Mouse (Mus musculus) hindbrain, embryonic 13.5 days (tissue): ENCODE measurements around the gene Cdt1. TPM values are rescaled to one million over a fixed set of nuclear protein-coding genes. Genes with fewer than 3 reads are reported as not detected.
A peak's percentile ranks its signal among the peaks of the same experiment; 100 is the strongest.

Experiments
- ATAC-seq: fragments of 200-750 bp; cut with Nextera tagmentation; 2 replicates; pipeline ENCODE4 v1.8.0; 2017; ENCODE audit warnings: moderate TSS enrichment; ENCODE audit not compliant: low FRiP score
- H3K27ac ChIP-seq: fragments of 300-500 bp; sonication (generic); 2 replicates; pipeline ENCODE4 v1.5.1; 2015; ENCODE audit warnings: inconsistent platforms, mild to moderate bottlenecking, moderate library complexity
- H3K27me3 ChIP-seq: fragments of 300-500 bp; sonication (generic); 2 replicates; pipeline ENCODE4 v1.6.1; 2015; ENCODE audit warnings: mild to moderate bottlenecking, inconsistent platforms
- H3K36me3 ChIP-seq: fragments of 300-500 bp; sonication (generic); 2 replicates; pipeline ENCODE4 v1.6.1; 2015; ENCODE audit warnings: mild to moderate bottlenecking, inconsistent platforms
- H3K4me1 ChIP-seq: fragments of 300-500 bp; sonication (generic); replicated peaks from 2 replicates; pipeline ENCODE4 v1.6.1; 2015; ENCODE audit warnings: inconsistent platforms
- H3K4me2 ChIP-seq: fragments of 300-500 bp; sonication (generic); 2 replicates; pipeline ENCODE4 v1.6.1; 2015; ENCODE audit warnings: inconsistent platforms, mild to moderate bottlenecking, moderate library complexity
- H3K4me3 ChIP-seq: fragments of 300-500 bp; sonication (generic); 2 replicates; pipeline ENCODE4 v1.5.1; 2015; ENCODE audit warnings: mild to moderate bottlenecking, inconsistent platforms
- H3K9ac ChIP-seq: fragments of 300-500 bp; sonication (generic); 2 replicates; pipeline ENCODE4 v1.6.1; 2015; ENCODE audit warnings: mild to moderate bottlenecking, inconsistent platforms
- H3K9me3 ChIP-seq: fragments of 300-500 bp; sonication (generic); 2 replicates; pipeline ENCODE4 v1.6.1; 2016; ENCODE audit warnings: inconsistent platforms
- WGBS: fragments of 180-500 bp; shearing (Covaris S2); methylation state at CpG from one replicate; pipeline ENCODE4 v1.1.7; 2015; 5-methylcytosine and 5-hydroxymethylcytosine counted together
- polyA plus RNA-seq: library from polyadenylated mRNA; unstranded; fragments of >200 nt; fragmentation: Nextera tagmentation; extraction: Ambion mirVana; gene quantifications from 2 replicates; pipeline ENCODE4 v1.2.1, GENCODE M21; 2015

The Cdt1 gene
- polyA plus RNA-seq, 1 experiment from 2014 or later: 9.9 TPM

- Histone ChIP-seq H3K27me3 (peaks cover 51% of the 10 kb centered on the region), H3K9me3 (no peaks in the 10 kb centered on the region), H3K4me2 (peak within 1 kb of the TSS; percentile 87), H3K9ac (peak within 1 kb of the TSS; percentile 76), H3K27ac (no peak within 1 kb of the TSS), H3K4me1 (peaks cover 21% of the 10 kb centered on the region), H3K36me3 (no peaks in the 10 kb centered on the region), H3K4me3 (peak within 1 kb of the TSS; percentile 52)
- peak; percentile 71 for ATAC-seq
- WGBS: 12% methylated on average over 56 of the region's 56 CpGs
Measured at GRCm38 (mm10) chr8:122551265-122552051, 16.4 kb upstream of the Cdt1 start, which contains the start of gene Piezo1. Gene Piezo1 (minus strand): TSS chr8:122551329.

DNA sequence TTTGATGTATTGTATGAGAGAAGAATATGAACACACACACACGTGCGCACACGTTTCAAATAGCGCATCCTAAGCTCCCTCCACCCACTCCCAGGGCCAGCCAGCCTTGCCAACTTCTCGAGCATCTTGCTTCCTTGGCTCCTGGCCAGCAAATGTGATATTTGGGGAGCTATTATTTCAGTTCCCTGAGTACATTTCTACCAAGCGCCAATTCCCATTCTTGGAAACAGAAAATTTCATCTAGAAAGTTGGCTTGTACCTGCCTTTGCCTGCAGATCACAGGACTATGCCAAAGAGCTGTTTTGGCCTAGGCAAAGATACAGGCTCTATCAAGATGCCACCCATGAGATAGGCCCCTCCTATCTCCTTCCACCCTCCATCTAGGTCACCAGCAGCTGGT is 13.0 kb upstream of the Cdt1 start:
- no peak overlapping the region for H3K9ac ChIP-seq
- H3K4me2 ChIP-seq: no peak overlapping the region
- no peaks in the 10 kb centered on the region for H3K9me3 ChIP-seq
- no peak overlapping the region for H3K4me3 ChIP-seq
- 91% methylated on average over 6 of the region's 6 CpGs for WGBS
- H3K27me3 ChIP-seq: peaks cover 29% of the 10 kb centered on the region
- peaks cover 20% of the 10 kb centered on the region for H3K4me1 ChIP-seq
- ATAC-seq: no peak
- H3K27ac ChIP-seq: no peak overlapping the region
- no peaks in the 10 kb centered on the region for H3K36me3 ChIP-seq

DNA sequence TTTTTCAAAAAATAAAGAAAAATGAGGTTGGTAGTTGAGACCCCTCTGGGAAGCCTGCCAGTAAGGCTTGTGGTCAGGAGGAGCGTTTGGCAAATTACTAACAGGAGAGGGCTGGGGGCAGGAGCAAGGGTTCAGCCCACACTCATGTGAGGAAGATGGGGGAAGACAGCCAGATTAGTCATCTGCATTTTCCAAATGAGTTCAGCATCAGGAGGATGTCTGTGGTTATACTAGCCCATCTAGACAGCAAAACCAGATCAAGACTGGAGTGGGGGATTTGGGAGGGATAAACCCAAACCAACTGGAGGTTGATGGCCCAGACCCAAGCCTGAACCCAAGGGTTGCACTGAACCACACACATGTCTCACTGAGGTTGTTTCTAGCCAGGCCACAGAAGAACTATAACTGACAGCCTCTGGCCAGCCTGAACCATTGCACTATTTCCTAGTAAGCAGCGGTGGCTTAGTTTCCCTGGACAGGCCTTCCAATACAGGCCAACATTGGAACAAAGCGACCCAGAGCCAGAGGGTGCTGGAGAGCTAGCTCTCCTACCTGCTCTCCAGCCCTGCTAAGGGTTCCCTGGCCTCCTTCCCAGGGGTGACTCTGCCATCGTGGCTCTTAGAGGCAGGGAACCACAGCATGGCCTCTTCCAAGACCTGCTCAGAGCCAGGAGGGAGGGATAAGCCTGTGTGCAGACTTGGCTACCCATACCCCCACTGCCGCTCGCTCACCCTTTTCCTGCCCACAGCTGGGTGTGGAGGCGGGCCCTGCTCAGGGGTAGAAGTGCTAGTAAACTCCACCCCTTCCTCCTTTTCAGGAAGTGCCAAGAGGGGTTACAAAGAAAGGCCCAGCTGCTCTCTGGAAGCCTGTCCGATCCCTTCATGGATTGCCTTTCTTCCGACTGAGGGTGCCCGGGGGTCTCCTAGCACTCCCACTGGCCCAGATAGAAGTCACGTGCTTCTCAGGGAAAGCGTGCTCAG is 11.5 kb upstream of the Cdt1 start:
- Histone ChIP-seq H3K9me3 (no peaks in the 10 kb centered on the region), H3K36me3 (no peaks in the 10 kb centered on the region), H3K9ac (no peak overlapping the region), H3K4me2 (no peak overlapping the region), H3K27ac (0 out of 2 replicates have a peak overlapping the region, but pooled peaks have one; percentile 14), H3K4me3 (no peak overlapping the region), H3K27me3 (peaks cover 13% of the 10 kb centered on the region), H3K4me1 (peaks cover 7% of the 10 kb centered on the region)
- ATAC-seq: no peak
- 65% methylated on average over 12 of the region's 12 CpGs for WGBS

DNA sequence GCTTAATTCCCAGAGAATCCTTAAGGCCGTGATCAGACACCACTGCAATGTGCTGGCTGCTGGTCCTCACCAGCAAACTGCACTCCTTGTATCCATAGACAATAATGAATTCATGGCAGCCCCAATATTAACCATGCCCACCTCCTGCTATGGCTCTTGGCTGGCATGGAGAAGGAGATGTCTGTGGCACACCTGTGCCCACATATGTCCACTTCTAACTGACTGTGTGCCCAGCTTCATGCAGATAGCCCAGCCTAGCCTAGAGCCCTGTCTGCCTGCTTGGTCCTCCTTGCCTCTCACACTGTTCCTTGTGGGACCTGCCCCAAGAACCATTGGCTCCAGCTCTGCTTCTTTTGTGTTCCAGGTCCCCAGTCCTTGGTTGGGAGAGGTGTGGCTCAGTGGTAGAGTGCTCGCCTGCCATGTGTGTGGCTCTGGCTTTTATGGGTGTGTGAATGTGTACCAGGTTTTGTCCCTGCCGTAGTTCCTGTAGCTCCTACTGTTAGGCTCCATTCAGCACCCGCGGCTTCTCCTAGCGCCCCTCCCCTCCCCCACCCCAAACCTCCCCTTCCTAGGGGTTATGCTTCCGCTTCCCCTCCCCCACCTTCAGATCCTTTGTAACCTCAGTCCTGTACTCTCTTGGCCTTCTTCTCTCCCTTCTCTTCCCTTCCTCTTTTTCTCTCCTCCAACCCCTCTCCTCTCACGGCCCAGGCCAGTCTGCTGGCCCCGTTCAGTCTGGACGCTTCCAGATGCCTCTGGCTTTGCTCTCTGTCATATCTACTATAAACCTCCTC is 10.4 kb upstream of the Cdt1 start:
- 0 out of 2 replicates have a peak, but pooled peaks cover 3% of the 10 kb centered on the region for H3K27me3 ChIP-seq
- no peaks in the 10 kb centered on the region for H3K36me3 ChIP-seq
- H3K4me2 ChIP-seq: no peak overlapping the region
- no peak overlapping the region for H3K27ac ChIP-seq
- H3K4me3 ChIP-seq: no peak overlapping the region
- no peak overlapping the region for H3K9ac ChIP-seq
- WGBS: 46% methylated on average over 10 of the region's 10 CpGs
- no peak for ATAC-seq
- H3K9me3 ChIP-seq: no peaks in the 10 kb centered on the region
- 0 out of 2 replicates have a peak, but pooled peaks cover 4% of the 10 kb centered on the region for H3K4me1 ChIP-seq

GRCm38 (mm10) chr8:122558671-122559349 is 9.0 kb upstream of the Cdt1 start:
- Histone ChIP-seq H3K36me3 (no peaks in the 10 kb centered on the region), H3K27me3 (no peaks in the 10 kb centered on the region), H3K4me2 (no peak overlapping the region), H3K4me1 (0 out of 2 replicates have a peak, but pooled peaks cover 4% of the 10 kb centered on the region), H3K9ac (no peak overlapping the region), H3K4me3 (no peak overlapping the region), H3K27ac (no peak overlapping the region), H3K9me3 (no peaks in the 10 kb centered on the region)
- 14% methylated on average over 12 of the region's 12 CpGs for WGBS
- no peak for ATAC-seq

DNA sequence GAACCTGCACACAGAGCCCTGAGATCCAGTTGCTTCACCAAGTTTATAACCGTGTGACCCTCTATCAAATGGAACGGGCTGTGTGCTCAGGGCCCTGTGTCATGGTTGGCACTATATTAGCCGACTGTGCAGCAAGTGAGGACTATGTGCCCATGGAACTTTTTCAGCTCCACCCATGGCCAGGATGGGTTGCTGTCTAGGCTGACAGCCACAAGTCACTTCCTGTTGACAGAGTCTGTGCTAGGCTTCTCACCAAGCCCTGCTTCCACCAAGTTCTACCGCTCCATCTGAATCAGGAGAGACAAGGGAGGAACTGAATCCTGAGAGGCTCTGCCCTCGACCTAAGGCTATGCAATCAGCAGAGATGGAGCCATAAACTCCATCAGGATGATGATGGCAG is 6.6 kb upstream of the Cdt1 start:
- no peaks in the 10 kb centered on the region for H3K9me3 ChIP-seq
- 89% methylated on average over 5 of the region's 5 CpGs for WGBS
- no peak overlapping the region for H3K4me3 ChIP-seq
- peaks cover 6% of the 10 kb centered on the region for H3K4me1 ChIP-seq
- H3K36me3 ChIP-seq: no peaks in the 10 kb centered on the region
- H3K9ac ChIP-seq: no peak overlapping the region
- H3K27ac ChIP-seq: no peak overlapping the region
- ATAC-seq: no peak
- H3K4me2 ChIP-seq: no peak overlapping the region
- H3K27me3 ChIP-seq: no peaks in the 10 kb centered on the region

GRCm38 (mm10) chr8:122564363-122565352 is 3.2 kb upstream of the Cdt1 start:
- no peak for ATAC-seq
- Histone ChIP-seq H3K36me3 (no peaks in the 10 kb centered on the region), H3K27me3 (no peaks in the 10 kb centered on the region), H3K4me1 (peaks cover 28% of the 10 kb centered on the region), H3K4me3 (no peak overlapping the region), H3K27ac (no peak overlapping the region), H3K4me2 (no peak overlapping the region), H3K9ac (no peak overlapping the region), H3K9me3 (no peaks in the 10 kb centered on the region)
- 87% methylated on average over 25 of the region's 25 CpGs for WGBS

GRCm38 (mm10) chr8:122566766-122567165 is 1.0 kb upstream of the Cdt1 start:
- Histone ChIP-seq H3K36me3 (peaks cover 20% of the 10 kb centered on the region), H3K4me1 (peaks cover 28% of the 10 kb centered on the region), H3K27ac (peak overlapping the region; percentile 92), H3K27me3 (no peaks in the 10 kb centered on the region), H3K9ac (peak overlapping the region; percentile 85), H3K4me3 (peak overlapping the region; percentile 75), H3K9me3 (no peaks in the 10 kb centered on the region), H3K4me2 (peak overlapping the region; percentile 95)
- 39% methylated on average over 6 of the region's 6 CpGs for WGBS
- ATAC-seq: no peak

GRCm38 (mm10) chr8:122568109-122568504 is 292 bp downstream of the Cdt1 start:
- 0% methylated on average over 34 of the region's 34 CpGs for WGBS
- H3K9ac ChIP-seq: peak overlapping the region; percentile 85
- peak; percentile 62 for ATAC-seq
- peaks cover 30% of the 10 kb centered on the region for H3K36me3 ChIP-seq
- peaks cover 28% of the 10 kb centered on the region for H3K4me1 ChIP-seq
- H3K27me3 ChIP-seq: no peaks in the 10 kb centered on the region
- H3K9me3 ChIP-seq: no peaks in the 10 kb centered on the region
- H3K4me2 ChIP-seq: peak overlapping the region; percentile 95
- peak overlapping the region; percentile 75 for H3K4me3 ChIP-seq
- peak overlapping the region; percentile 74 for H3K27ac ChIP-seq

- Histone ChIP-seq H3K27ac (no peak overlapping the region), H3K4me1 (peaks cover 28% of the 10 kb centered on the region), H3K27me3 (no peaks in the 10 kb centered on the region), H3K4me3 (peak overlapping the region; percentile 75), H3K4me2 (peak overlapping the region; percentile 95), H3K9ac (peak overlapping the region; percentile 59), H3K9me3 (no peaks in the 10 kb centered on the region), H3K36me3 (peaks cover 30% of the 10 kb centered on the region)
- no peak for ATAC-seq
- 15% methylated on average over 10 of the region's 10 CpGs for WGBS
Measured at GRCm38 (mm10) chr8:122568881-122569309, 1.1 kb downstream of the Cdt1 start.
